Mouse (Mus musculus): ENCODE results near the gene Atxn2.
"Not testable (repeated sequence)": the region's sequence is repeated elsewhere in the genome, so short reads cannot be mapped to it uniquely, and the experiment has no call there.

DNA sequence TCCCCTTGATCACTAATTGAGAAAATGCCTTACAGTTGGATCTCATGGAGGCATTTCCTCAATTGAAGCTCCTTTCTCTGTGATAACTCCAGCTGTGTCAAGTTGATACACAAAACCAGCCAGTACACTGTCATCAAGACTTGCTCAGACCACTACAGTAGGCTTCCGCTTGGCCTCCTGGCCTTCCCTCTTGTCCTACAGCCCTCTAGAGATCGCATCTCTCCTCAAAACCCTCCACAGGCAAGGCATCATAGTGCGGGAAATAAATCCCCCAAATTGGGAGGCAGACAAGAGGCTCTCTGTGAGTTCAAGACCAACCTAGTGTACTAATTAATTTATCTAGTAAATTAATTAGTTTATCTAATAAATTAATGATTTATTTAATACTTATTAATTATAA is 136.1 kb downstream of the Atxn2 start:
- not testable (repeated sequence) for TF ChIP-seq POLR2A (IDR thresholded peaks at IDR 0.05; ENCODE audit: borderline replicate concordance, low read depth, low read length); CTCF (IDR thresholded peaks at IDR 0.05; ENCODE audit: low read depth, low read length)
